Mouse (Mus musculus): ENCODE results near the gene Pcif1. TPM values are rescaled to one million over a fixed set of nuclear protein-coding genes. Genes with fewer than 3 reads are reported as not detected.

Pcif1 gene
- polyA plus RNA-seq, 1 experiment from 2014 or later: 38.7 TPM

- POLR2A ChIA-PET: no interaction called here
- no peak for TF ChIP-seq CTCF (IDR thresholded peaks at IDR 0.05)
- CTCF ChIA-PET: no interaction called here
- in situ Hi-C loops (cut with MboI; ENCODE audit: low pct_unique_long_range_greater_than_20kb): no loop called here
- DNase-seq (ENCODE audit: low read depth, low spot score): no peak
- no peak for ATAC-seq
- no peaks in the 10 kb centered on the region for H3K27me3 ChIP-seq
Observed at GRCm38 (mm10) chr2:164938146-164939091, 59.3 kb downstream of the Pcif1 start.

- ATAC-seq: no peak
- CTCF ChIA-PET: no interaction called here
- H3K27me3 ChIP-seq: no peaks in the 10 kb centered on the region
- in situ Hi-C loops (cut with MboI; ENCODE audit: low pct_unique_long_range_greater_than_20kb): no loop called here
- POLR2A ChIA-PET: no interaction called here
- DNase-seq (ENCODE audit: low read depth, low spot score): no peak
- no peak for TF ChIP-seq CTCF (IDR thresholded peaks at IDR 0.05)
Observed at GRCm38 (mm10) chr2:164939106-164939505, 60.0 kb downstream of the Pcif1 start.

DNA sequence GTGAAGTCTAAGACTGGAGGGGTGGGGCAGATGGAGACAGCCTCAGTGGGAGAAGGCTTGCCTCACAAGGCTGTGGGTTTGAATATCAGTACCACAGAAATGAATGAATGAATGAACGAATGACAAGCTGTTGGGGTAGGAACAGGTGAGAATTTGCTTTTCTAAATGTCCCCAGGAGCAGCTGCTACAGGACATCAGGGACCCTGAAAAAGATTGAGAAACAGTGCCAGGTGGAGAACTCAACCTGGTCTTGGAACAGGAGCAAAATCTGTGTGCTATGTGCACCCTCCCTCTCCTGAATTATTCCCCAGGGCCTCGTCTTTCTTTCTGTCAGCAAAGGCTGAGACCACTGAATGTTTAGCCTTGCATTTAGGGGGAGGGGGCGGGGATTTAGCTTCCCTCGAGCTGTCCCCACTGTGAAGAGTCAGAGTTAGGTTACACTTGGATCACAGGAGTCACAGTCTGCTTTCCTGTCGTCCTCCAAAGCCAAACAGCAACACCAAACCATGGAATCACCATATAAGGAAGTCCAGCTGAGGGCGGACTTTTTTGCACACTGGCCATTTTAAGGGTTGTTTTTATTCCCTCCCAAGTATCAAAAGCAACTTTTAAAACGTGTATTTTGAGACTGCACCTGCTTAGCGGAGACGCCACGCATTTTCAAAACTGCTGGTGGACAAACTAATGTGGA, 61.2 kb downstream of the Pcif1 start, which contains the start of gene Mmp9:
Gene Mmp9 (plus strand): TSS at position 641 of the 691 bp plus-strand sequence.
- ATAC-seq (no peak), DNase-seq (ENCODE audit: low read depth, low spot score) (no peak)
- ChIA-PET CTCF (no interaction called here), POLR2A (no interaction called here)
- in situ Hi-C loops (cut with MboI; ENCODE audit: low pct_unique_long_range_greater_than_20kb): no loop called here
- no peak for TF ChIP-seq CTCF (IDR thresholded peaks at IDR 0.05)
- no peaks in the 10 kb centered on the region for H3K27me3 ChIP-seq

- no peak for ATAC-seq
- in situ Hi-C loops (cut with MboI; ENCODE audit: low pct_unique_long_range_greater_than_20kb): no loop called here
- no peak for TF ChIP-seq CTCF (IDR thresholded peaks at IDR 0.05)
- no peak for DNase-seq (ENCODE audit: low read depth, low spot score)
- ChIA-PET POLR2A (interaction anchor here (0.6 kb wide), 1 partner anchor 118 kb away, joined by 5 read pairs; no protein-coding TSS in a partner anchor), CTCF (interaction anchor here (2.4 kb wide), 1 partner anchor 10 kb away, joined by 6 read pairs; no protein-coding TSS in a partner anchor)
- H3K27me3 ChIP-seq: no peaks in the 10 kb centered on the region
Observed at GRCm38 (mm10) chr2:164942692-164943290, 63.7 kb downstream of the Pcif1 start.

Other genes with a start within 250 kb of the Pcif1 start
- not detected for gene Wfdc16, start 240.5 kb upstream of the Pcif1 start, polyA plus RNA-seq (2021)
- not detected for gene Wfdc10, start 223.3 kb upstream of the Pcif1 start, polyA plus RNA-seq (2021)
- gene Wfdc9, start 222.7 kb upstream of the Pcif1 start, polyA plus RNA-seq (2021): not detected
- not detected for gene Wfdc11, start 205.2 kb upstream of the Pcif1 start, polyA plus RNA-seq (2021)
- gene Wfdc13, start 194.2 kb upstream of the Pcif1 start, polyA plus RNA-seq (2021): not detected
- not detected for gene Spint4, start 180.8 kb upstream of the Pcif1 start, polyA plus RNA-seq (2021)
- not detected for gene Spint5, start 164.0 kb upstream of the Pcif1 start, polyA plus RNA-seq (2021)
- 0.47 TPM for gene Wfdc3, start 133.4 kb upstream of the Pcif1 start, polyA plus RNA-seq (2021)
- gene Dnttip1, start 133.3 kb upstream of the Pcif1 start, polyA plus RNA-seq (2021): 49.8 TPM
- 106 TPM for gene Ube2c, start 109.4 kb upstream of the Pcif1 start, polyA plus RNA-seq (2021)
- 0.18 TPM for gene Tnnc2, start 99.3 kb upstream of the Pcif1 start, polyA plus RNA-seq (2021)
- gene Snx21, start 93.5 kb upstream of the Pcif1 start, polyA plus RNA-seq (2021): 50.3 TPM
- 23.3 TPM for gene Acot8, start 74.4 kb upstream of the Pcif1 start, polyA plus RNA-seq (2021)
- 6.8 TPM for gene Zswim3, start 74.2 kb upstream of the Pcif1 start, polyA plus RNA-seq (2021)
- 13.2 TPM for gene Zswim1, start 56.6 kb upstream of the Pcif1 start, polyA plus RNA-seq (2021)
- 0.14 TPM for gene Spata25, start 50.8 kb upstream of the Pcif1 start, polyA plus RNA-seq (2021)
- 479 TPM for gene Ctsa, start 46.4 kb upstream of the Pcif1 start, polyA plus RNA-seq (2021)
- gene Neurl2, start 45.8 kb upstream of the Pcif1 start, polyA plus RNA-seq (2021): 2.6 TPM
- 9.4 TPM for gene Pltp, start 21.6 kb upstream of the Pcif1 start, polyA plus RNA-seq (2021)
- 19.0 TPM for gene Zfp335, start 32.5 kb downstream of the Pcif1 start, polyA plus RNA-seq (2021)
- gene Mmp9, start 61.5 kb downstream of the Pcif1 start, polyA plus RNA-seq (2021): 0.12 TPM
- 3.9 TPM for gene Slc12a5, start 81.5 kb downstream of the Pcif1 start, polyA plus RNA-seq (2021)
- 40.0 TPM for gene Ncoa5, start 155.6 kb downstream of the Pcif1 start, polyA plus RNA-seq (2021)
- 0.39 TPM for gene Cd40, start 176.3 kb downstream of the Pcif1 start, polyA plus RNA-seq (2021)
- gene 1700025C18Rik, start 211.4 kb downstream of the Pcif1 start, polyA plus RNA-seq (2021): not detected

All from Patski (cell line).